Mouse (Mus musculus): ENCODE results near the gene Tns3. TPM values are rescaled to one million over a fixed set of nuclear protein-coding genes. Genes with fewer than 3 reads are reported as not detected.

The Tns3 gene
- total RNA-seq, 2 experiments from 2014 or later, result 3.7 to 4.8 TPM

- no peak for ATAC-seq (replicated peaks; ENCODE audit: low FRiP score, poor library complexity, severe bottlenecking)
Observed at GRCm38 (mm10) chr11:8684262-8684661, 19.9 kb upstream of the Tns3 start.

GRCm38 (mm10) chr11:8681356-8681755 is 17.0 kb upstream of the Tns3 start:
- ATAC-seq (replicated peaks; ENCODE audit: low FRiP score, poor library complexity, severe bottlenecking), result no peak

- no peak for ATAC-seq (replicated peaks; ENCODE audit: low FRiP score, poor library complexity, severe bottlenecking)
Observed at GRCm38 (mm10) chr11:8680650-8681049, 16.3 kb upstream of the Tns3 start.

- no peak for ATAC-seq (replicated peaks; ENCODE audit: low FRiP score, poor library complexity, severe bottlenecking)
Observed at GRCm38 (mm10) chr11:8679221-8679620, 14.9 kb upstream of the Tns3 start.

DNA sequence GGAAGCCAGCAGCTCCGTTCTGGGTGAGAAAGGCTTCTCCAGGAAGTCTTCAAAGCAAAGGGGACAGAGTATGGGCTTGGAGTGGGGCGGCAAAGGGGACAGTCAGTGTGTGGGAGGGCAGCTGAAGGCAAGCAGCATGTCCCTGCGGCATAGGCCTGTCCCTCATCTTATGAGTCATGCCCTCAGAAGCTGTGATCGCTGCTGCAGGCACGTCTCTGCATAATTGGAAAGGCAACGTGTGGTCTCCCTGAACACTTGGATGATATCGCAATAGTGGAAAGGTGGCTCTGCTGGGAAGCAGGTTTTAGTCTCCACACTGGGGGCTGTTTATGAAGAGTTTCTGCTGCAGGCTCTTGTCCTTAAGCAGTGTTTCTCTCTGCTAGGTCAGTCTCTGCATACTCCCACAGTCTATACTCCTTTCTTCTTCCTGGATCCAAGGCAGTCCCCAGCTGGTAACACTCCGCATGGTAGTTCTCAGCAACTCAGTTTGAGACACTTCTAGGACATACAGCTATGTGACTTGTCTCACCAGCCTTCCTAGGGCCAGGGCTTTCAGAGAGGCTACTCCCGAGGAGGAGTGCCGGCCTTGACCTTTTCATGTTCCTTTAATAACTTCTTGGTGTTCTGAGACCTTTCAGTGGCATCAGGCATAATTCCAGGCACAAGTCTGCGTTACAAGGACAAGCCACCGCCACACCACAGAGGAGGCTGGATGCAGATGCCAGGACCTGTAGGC is 14.1 kb upstream of the Tns3 start:
- no peak for ATAC-seq (replicated peaks; ENCODE audit: low FRiP score, poor library complexity, severe bottlenecking)

- ATAC-seq (replicated peaks; ENCODE audit: low FRiP score, poor library complexity, severe bottlenecking), result no peak
Observed at GRCm38 (mm10) chr11:8675701-8676474, 11.6 kb upstream of the Tns3 start.

DNA sequence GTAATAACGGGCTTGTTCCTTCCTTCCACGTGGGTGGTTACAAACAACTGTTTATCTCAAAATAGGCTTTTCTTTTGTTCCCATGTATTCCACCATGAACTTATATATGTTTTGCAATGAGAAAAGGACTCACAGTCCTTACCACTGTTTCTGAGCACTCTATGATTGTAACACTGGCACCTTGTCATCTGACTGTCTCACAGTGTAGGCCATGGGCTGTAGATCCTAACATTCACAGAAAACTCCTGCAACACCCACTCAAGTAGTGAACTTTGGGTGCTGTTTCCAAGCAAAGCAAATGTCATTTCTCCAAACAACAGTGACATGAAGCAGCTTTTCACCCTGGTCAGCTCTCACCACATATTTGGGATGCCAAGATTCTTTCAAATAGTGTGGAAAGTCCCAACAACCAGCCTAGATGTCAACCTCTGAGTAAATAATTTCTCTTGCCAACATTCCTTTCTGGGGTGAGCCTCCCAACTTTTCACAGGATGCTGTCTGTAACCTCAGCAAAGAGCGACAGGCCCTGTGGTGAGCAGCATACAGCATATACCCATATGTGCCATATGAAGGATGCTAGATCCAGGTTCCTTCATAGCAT is 10.3 kb upstream of the Tns3 start:
- no peak for ATAC-seq (replicated peaks; ENCODE audit: low FRiP score, poor library complexity, severe bottlenecking)

DNA sequence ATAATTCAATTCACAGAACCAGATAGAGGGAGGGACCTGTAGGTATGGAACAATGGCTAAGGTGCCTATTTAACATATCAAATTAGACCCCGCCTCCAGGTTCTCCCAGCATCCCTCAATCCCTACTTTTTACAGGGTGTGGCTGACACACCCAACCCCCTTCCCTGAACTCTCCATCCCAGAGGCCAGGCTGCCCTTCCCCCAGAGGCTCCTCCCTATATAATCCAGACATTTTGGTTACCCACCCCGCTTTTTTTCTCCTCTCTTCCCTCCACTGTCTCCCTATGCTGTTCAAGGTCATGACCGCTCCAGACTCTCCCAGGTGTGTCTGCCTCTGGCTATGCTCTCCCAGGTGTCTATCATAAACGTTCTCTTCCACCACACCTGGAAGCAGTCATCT is 7.4 kb upstream of the Tns3 start:
- no peak for ATAC-seq (replicated peaks; ENCODE audit: low FRiP score, poor library complexity, severe bottlenecking)

- no peak for ATAC-seq (replicated peaks; ENCODE audit: low FRiP score, poor library complexity, severe bottlenecking)
Observed at GRCm38 (mm10) chr11:8669138-8669537, 4.8 kb upstream of the Tns3 start.

- ATAC-seq (replicated peaks; ENCODE audit: low FRiP score, poor library complexity, severe bottlenecking), result no peak
Observed at GRCm38 (mm10) chr11:8664797-8665196, 462 bp upstream of the Tns3 start.

DNA sequence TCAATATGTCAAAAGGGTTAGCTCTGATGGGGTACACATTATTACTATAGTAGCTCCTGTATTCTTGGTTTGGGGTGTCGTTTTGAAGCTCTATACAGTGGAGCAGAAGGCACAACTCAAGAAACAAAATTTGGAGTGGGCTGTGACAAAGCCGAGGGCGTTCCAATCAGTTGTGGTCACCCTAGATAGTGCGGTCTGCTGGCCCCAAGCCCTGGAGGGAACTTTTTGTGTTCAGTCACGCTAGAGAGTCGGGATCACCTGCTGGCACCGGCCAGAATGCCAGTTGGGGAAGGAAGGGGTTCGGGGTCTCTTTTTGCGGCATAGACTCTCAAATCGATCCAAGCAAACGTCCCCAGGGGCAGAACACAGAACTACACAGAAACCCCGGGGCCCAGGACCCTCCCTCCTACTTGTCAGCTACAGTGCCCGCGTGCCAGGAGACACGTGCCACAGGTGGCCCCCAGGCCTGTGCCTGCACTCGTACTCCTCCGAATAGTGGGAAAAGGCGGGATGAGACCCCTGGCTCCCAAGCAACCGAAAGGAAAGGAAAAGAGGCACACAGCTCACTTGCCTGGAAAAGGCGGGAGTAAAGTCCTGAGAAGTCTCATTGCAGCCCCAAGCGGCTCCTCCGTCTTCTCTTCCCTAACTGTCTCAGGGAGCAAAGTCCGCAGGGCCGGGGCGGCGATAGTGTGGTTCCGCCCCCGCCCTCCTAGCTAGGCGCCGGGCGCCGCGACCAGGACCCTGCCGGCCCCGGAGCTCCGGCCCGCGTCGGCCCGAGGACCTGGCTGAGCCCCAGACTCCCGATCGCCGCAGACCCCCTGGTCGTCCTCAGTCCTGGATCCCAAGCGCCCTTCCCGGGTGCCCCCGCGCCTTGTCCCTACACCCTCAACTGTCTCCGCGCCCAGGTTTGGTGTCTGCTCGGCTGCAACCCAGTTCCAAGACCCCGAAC is 617 bp downstream of the Tns3 start:
- no peak for ATAC-seq (replicated peaks; ENCODE audit: low FRiP score, poor library complexity, severe bottlenecking)

DNA sequence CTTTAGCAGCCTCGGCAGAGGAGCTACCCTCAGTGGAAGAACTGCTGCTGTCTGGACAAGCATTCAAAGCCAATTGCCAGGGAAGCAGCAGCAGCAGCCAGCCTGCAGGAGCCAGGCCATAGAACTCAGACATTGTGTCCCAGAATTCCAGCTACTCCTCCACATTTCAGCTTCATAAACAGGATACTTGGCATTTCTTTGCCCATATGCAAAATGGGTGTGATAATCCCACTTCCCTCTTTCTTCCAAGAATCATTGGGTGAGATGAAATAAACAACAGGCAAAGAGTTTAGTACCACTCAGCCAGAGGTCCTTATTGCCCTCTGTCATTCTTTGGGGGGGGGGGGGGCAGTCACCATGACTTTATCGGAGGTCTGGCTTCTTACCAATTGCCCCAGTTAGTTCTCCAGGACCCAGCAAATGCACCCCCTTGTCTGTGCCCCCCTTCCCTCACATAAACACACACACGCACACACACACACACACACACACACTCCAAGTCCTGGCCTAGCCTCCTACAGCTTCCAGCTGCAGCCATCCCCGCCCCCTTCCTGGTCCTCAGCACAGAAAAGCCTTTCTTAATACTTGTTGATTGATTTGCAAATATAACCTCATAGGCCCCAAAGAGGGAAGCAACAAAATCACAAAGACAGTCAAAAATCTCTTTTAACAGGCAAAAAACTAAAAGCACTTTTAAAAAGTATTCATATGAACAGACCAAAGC is 1.5 kb downstream of the Tns3 start:
- no peak for ATAC-seq (replicated peaks; ENCODE audit: low FRiP score, poor library complexity, severe bottlenecking)

- no peak for ATAC-seq (replicated peaks; ENCODE audit: low FRiP score, poor library complexity, severe bottlenecking)
Observed at GRCm38 (mm10) chr11:8660951-8661350, 3.4 kb downstream of the Tns3 start.

- ATAC-seq (replicated peaks; ENCODE audit: low FRiP score, poor library complexity, severe bottlenecking), result no peak
Observed at GRCm38 (mm10) chr11:8659851-8660250, 4.5 kb downstream of the Tns3 start.

DNA sequence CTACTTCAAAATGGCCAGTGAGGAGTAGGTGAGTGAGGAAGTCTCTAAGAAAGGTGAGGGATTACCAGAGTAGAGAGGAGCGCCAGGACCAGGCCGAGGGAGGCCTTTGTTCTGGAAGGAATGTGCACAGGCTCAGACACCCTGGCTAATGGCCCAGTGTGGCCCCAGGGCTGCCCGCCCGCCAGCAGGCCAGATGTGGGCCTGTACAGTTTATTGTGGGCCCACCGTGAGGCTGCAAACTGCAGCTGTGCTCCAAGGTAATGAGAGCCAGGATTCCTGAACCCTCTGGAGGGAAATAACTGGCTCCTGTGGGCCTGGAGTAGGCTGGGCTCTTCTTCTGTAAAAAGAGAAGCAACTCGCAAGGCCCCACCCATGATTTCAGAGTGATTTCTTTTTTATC is 5.3 kb downstream of the Tns3 start:
- no peak for ATAC-seq (replicated peaks; ENCODE audit: low FRiP score, poor library complexity, severe bottlenecking)

- ATAC-seq (replicated peaks; ENCODE audit: low FRiP score, poor library complexity, severe bottlenecking), result no peak
Observed at GRCm38 (mm10) chr11:8657493-8657892, 6.8 kb downstream of the Tns3 start.

- no peak for ATAC-seq (replicated peaks; ENCODE audit: low FRiP score, poor library complexity, severe bottlenecking)
Observed at GRCm38 (mm10) chr11:8656448-8657393, 7.6 kb downstream of the Tns3 start.

DNA sequence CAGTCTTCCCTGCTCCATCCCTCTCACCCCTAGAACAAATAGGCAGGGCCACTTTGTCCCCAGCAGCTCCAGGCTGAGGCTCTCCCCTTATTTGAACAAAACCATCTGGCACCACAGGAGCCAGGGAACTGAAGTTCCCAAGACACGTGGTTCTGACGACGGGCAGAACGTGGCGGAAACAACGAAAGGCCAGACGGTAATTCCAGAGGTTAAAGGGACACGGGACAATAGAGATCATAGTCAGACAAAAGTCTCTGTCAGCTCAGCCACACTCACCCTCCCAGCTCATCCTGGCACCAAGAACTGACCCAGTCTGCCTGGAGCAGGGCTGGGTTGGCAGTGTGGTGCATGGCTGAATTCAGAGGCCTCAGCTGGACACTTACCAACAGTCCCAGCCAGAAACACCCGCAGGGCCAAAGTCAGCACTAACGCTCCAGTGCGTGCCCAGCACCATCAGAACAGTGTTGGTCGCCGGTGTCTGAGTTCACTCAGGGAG is 10.5 kb downstream of the Tns3 start:
- ATAC-seq (replicated peaks; ENCODE audit: low FRiP score, poor library complexity, severe bottlenecking), result no peak

Measured in erythroblast, adult 5-6 weeks (primary cell).